Mouse (Mus musculus) midbrain, embryonic 14.5 days (tissue): ENCODE results near the gene Anapc16. TPM values are rescaled to one million over a fixed set of nuclear protein-coding genes. Genes with fewer than 3 reads are reported as not detected.

Source experiments
- ATAC-seq: fragments of 200-750 bp; cut with Nextera tagmentation; 2 replicates; pipeline ENCODE4 v1.8.0; 2017; ENCODE audit warnings: moderate number of reproducible peaks, moderate library complexity; ENCODE audit not compliant: low FRiP score, low TSS enrichment
- DNase-seq: peaks from one replicate; pipeline ENCODE4 v3.0.0-alpha.2; 2015
- H3K27ac ChIP-seq: fragments of 300-500 bp; sonication (generic); replicated peaks from 2 replicates; pipeline ENCODE4 v1.5.1; 2014; ENCODE audit warnings: mild to moderate bottlenecking, low read depth, low read length, moderate library complexity
- H3K27me3 ChIP-seq: fragments of 300-500 bp; sonication (generic); 2 replicates; pipeline ENCODE4 v1.6.1; 2014; ENCODE audit warnings: low read length, control low read depth, mixed read lengths; ENCODE audit not compliant: control insufficient read depth, insufficient read depth
- H3K36me3 ChIP-seq: fragments of 300-500 bp; sonication (generic); 2 replicates; pipeline ENCODE4 v1.6.1; 2014; ENCODE audit warnings: low read length, control low read depth; ENCODE audit not compliant: control insufficient read depth, insufficient read depth
- H3K4me1 ChIP-seq: fragments of 300-500 bp; sonication (generic); 2 replicates; pipeline ENCODE4 v1.6.1; 2014; ENCODE audit warnings: mild to moderate bottlenecking, antibody characterized with exemption, low read length, control low read depth; ENCODE audit not compliant: control insufficient read depth, insufficient read depth
- H3K4me2 ChIP-seq: fragments of 300-500 bp; sonication (generic); 2 replicates; pipeline ENCODE4 v1.6.1; 2014; ENCODE audit warnings: mild to moderate bottlenecking, low read length, moderate library complexity
- H3K4me3 ChIP-seq: fragments of 300-500 bp; sonication (generic); replicated peaks from 2 replicates; pipeline ENCODE4 v1.5.1; 2014; ENCODE audit warnings: low read depth, low read length
- H3K9ac ChIP-seq: fragments of 300-500 bp; sonication (generic); replicated peaks from 2 replicates; pipeline ENCODE4 v1.6.1; 2014; ENCODE audit warnings: mild to moderate bottlenecking, low read length, moderate library complexity
- H3K9me3 ChIP-seq: fragments of 300-500 bp; sonication (generic); 2 replicates; pipeline ENCODE4 v1.6.1; 2016; ENCODE audit warnings: low read length, control low read depth, mixed read lengths; ENCODE audit not compliant: control insufficient read depth
- WGBS: fragments of 180-500 bp; shearing (Covaris S2); extraction: QIAGEN DNeasy Blood & Tissue Kit; methylation state at CpG from one replicate; pipeline ENCODE4 v1.1.7; 2014; 5-methylcytosine and 5-hydroxymethylcytosine counted together
- polyA plus RNA-seq: library from polyadenylated mRNA; unstranded; fragments of >200 nt; fragmentation: Nextera tagmentation; extraction: Ambion mirVana; gene quantifications from 2 replicates; pipeline ENCODE4 v1.2.1, GENCODE M21; 2014

Anapc16 gene
- polyA plus RNA-seq, 1 experiment from 2014 or later, result 105 TPM

GRCm38 (mm10) chr10:59946362-59946761 is 56.6 kb downstream of the Anapc16 start:
- H3K4me3 ChIP-seq, result no peak overlapping the region
- no peak for ATAC-seq
- no peaks in the 10 kb centered on the region for H3K27me3 ChIP-seq
- peaks cover 32% of the 10 kb centered on the region for H3K4me1 ChIP-seq
- no peaks in the 10 kb centered on the region for H3K36me3 ChIP-seq
- H3K4me2 ChIP-seq, result no peak overlapping the region
- H3K27ac ChIP-seq, result no peak overlapping the region
- no peak for DNase-seq
- H3K9ac ChIP-seq, result no peak overlapping the region
- WGBS, result 95% methylated on average over 5 of the region's 5 CpGs
- H3K9me3 ChIP-seq, result no peaks in the 10 kb centered on the region

GRCm38 (mm10) chr10:59945416-59945815 is 57.5 kb downstream of the Anapc16 start:
- DNase-seq, result no peak
- Histone ChIP-seq H3K4me2 (no peak overlapping the region), H3K4me3 (no peak overlapping the region), H3K27ac (no peak overlapping the region), H3K36me3 (no peaks in the 10 kb centered on the region), H3K9ac (no peak overlapping the region), H3K4me1 (peaks cover 30% of the 10 kb centered on the region), H3K27me3 (no peaks in the 10 kb centered on the region), H3K9me3 (no peaks in the 10 kb centered on the region)
- 95% methylated on average over 3 of the region's 3 CpGs for WGBS
- ATAC-seq, result no peak

GRCm38 (mm10) chr10:59943421-59943989 is 59.4 kb downstream of the Anapc16 start:
- peak overlapping the region; percentile 39 for H3K9ac ChIP-seq

DNA sequence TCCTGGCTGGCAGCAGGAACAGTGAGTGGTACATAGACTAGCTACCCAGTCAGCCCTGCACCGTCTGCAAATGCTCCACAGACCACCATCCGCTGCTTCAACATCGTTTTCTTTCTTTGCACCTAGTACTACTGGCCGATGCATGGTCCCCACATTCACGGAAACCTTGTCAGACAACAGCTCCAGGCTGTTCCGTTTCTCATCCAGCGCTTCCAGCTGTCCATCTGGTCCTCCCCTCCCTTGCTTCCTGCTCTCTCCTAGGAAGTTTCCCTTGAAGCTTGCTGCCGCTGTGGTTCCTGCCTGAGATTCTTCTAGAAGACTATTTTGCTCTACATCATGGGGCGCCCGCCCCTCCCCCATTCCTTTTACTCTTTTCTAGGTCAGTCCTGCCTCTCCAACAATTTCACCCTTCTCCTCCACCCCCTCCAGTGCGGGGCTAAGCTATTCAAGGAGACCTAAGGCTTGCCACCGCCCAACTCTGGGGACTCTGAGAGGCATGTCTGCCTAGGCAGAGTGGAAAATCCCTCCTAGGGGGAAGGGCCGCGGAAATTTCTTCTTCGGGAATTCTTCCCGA is 60.0 kb downstream of the Anapc16 start:
- H3K4me3 ChIP-seq, result peak overlapping the region; percentile 14
- peak overlapping the region; percentile 39 for H3K9ac ChIP-seq
- DNase-seq, result peak; percentile 70
- peaks cover 16% of the 10 kb centered on the region for H3K4me1 ChIP-seq
- peak overlapping the region; percentile 71 for H3K27ac ChIP-seq
- H3K9me3 ChIP-seq, result no peaks in the 10 kb centered on the region
- no peaks in the 10 kb centered on the region for H3K36me3 ChIP-seq
- WGBS, result 3% methylated on average over 16 of the region's 16 CpGs
- ATAC-seq, result peak; percentile 41; the same call in 1 of the 2 replicates
- H3K4me2 ChIP-seq, result peak overlapping the region; percentile 52
- H3K27me3 ChIP-seq, result no peaks in the 10 kb centered on the region

More at GRCm38 (mm10) chr10:59943421-59943989, 59.4 kb downstream of the Anapc16 start:
- peak; percentile 49 for ATAC-seq
- 37% methylated on average over 13 of the region's 13 CpGs for WGBS
- Histone ChIP-seq H3K27me3 (no peaks in the 10 kb centered on the region), H3K4me1 (peaks cover 16% of the 10 kb centered on the region), H3K4me2 (peak overlapping the region; percentile 52), H3K36me3 (no peaks in the 10 kb centered on the region), H3K4me3 (peak overlapping the region; percentile 14; the same call in 1 of the 2 replicates), H3K27ac (peak overlapping the region; percentile 71; the same call in 1 of the 2 replicates), H3K9me3 (no peaks in the 10 kb centered on the region)
- DNase-seq, result peak; percentile 80

- H3K27me3 ChIP-seq, result no peaks in the 10 kb centered on the region
- peak overlapping the region; percentile 14 for H3K4me3 ChIP-seq
- no peaks in the 10 kb centered on the region for H3K9me3 ChIP-seq
- peaks cover 16% of the 10 kb centered on the region for H3K4me1 ChIP-seq
- peak overlapping the region; percentile 39 for H3K9ac ChIP-seq
- DNase-seq (peak; percentile 44), ATAC-seq (no peak)
- peak overlapping the region; percentile 71 for H3K27ac ChIP-seq
- H3K36me3 ChIP-seq, result no peaks in the 10 kb centered on the region
- WGBS, result 57% methylated on average over 21 of the region's 21 CpGs
- peak overlapping the region; percentile 52 for H3K4me2 ChIP-seq
Observed at GRCm38 (mm10) chr10:59942281-59942846, 60.6 kb downstream of the Anapc16 start.

DNA sequence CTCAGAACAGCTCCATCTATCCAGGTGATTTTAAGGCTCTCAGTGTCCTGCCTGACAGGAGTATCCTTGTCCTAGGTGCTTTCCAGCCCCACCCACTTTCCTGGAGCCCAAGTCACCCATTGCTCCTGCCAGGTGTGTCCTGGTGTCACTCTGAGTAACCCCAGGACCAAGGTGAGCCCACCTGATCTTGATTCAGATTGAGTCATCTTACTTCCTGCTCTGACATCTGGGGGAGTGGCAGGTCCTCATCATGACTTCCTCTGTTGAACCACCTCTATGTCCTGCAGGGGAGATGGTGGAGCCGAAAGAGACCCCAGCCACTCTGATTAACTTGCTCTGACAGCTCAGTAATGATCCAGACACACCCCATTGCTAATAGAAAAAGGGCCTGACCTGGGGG is 63.9 kb downstream of the Anapc16 start:
- peaks cover 16% of the 10 kb centered on the region for H3K4me1 ChIP-seq
- 54% methylated on average over 1 of the region's 1 CpGs for WGBS
- no peak overlapping the region for H3K27ac ChIP-seq
- ATAC-seq (no peak), DNase-seq (no peak)
- H3K9ac ChIP-seq, result no peak overlapping the region
- no peak overlapping the region for H3K4me3 ChIP-seq
- no peaks in the 10 kb centered on the region for H3K36me3 ChIP-seq
- H3K9me3 ChIP-seq, result no peaks in the 10 kb centered on the region
- no peaks in the 10 kb centered on the region for H3K27me3 ChIP-seq
- no peak overlapping the region for H3K4me2 ChIP-seq

- H3K4me2 ChIP-seq, result no peak overlapping the region
- no peak overlapping the region for H3K27ac ChIP-seq
- H3K9me3 ChIP-seq, result no peaks in the 10 kb centered on the region
- H3K9ac ChIP-seq, result no peak overlapping the region
- H3K4me1 ChIP-seq, result peaks cover 16% of the 10 kb centered on the region
- H3K4me3 ChIP-seq, result no peak overlapping the region
- ATAC-seq, result no peak
- WGBS, result 88% methylated on average over 5 of the region's 5 CpGs
- DNase-seq, result no peak
- H3K27me3 ChIP-seq, result no peaks in the 10 kb centered on the region
- H3K36me3 ChIP-seq, result no peaks in the 10 kb centered on the region
Observed at GRCm38 (mm10) chr10:59938662-59939061, 64.3 kb downstream of the Anapc16 start.
